Mouse (Mus musculus): ENCODE results near the gene CK137956. TPM values are rescaled to one million over a fixed set of nuclear protein-coding genes. Genes with fewer than 3 reads are reported as not detected.
A peak's percentile ranks its signal among the peaks of the same experiment; 100 is the strongest.

CK137956 gene
- total RNA-seq, 1 experiment from 2014 or later = not detected

GRCm38 (mm10) chr4:127913551-127913950 lies 57.2 kb downstream of the CK137956 start:
- DNase-seq = no peak

GRCm38 (mm10) chr4:127907151-127907550 lies 63.6 kb downstream of the CK137956 start:
- DNase-seq = no peak

GRCm38 (mm10) chr4:127903954-127904353 lies 66.8 kb downstream of the CK137956 start:
- peak; percentile 6 for DNase-seq

- no peak for DNase-seq
These were observed 69.8 kb downstream of the CK137956 start for GRCm38 (mm10) chr4:127900893-127901456.

GRCm38 (mm10) chr4:127889071-127889470 lies 81.7 kb downstream of the CK137956 start:
- DNase-seq = peak; percentile 56

- DNase-seq = no peak
These were observed 91.8 kb downstream of the CK137956 start for GRCm38 (mm10) chr4:127878966-127879365.

Other genes with a start within 250 kb of the CK137956 start
- 0.59 and 1.6 TPM in 2 replicates for gene Csmd2, start 16.9 kb upstream of the CK137956 start, total RNA-seq (2021)

Measured in adrenal gland, postnatal 14 days (tissue).